Mouse (Mus musculus) layer of hippocampus, postnatal 36 days (tissue): ENCODE measurements at regions not wholly inside any gene's neighbourhood (a gene's known extent, or its start where the extent isn't known, plus 50 kb on each side); places are given as distances from the start of the nearest gene placed in this dataset.

Source experiments
- DNase-seq, 2 experiments: peaks; one replicate each; pipeline ENCODE4 v3.0.0; 2022

DNA sequence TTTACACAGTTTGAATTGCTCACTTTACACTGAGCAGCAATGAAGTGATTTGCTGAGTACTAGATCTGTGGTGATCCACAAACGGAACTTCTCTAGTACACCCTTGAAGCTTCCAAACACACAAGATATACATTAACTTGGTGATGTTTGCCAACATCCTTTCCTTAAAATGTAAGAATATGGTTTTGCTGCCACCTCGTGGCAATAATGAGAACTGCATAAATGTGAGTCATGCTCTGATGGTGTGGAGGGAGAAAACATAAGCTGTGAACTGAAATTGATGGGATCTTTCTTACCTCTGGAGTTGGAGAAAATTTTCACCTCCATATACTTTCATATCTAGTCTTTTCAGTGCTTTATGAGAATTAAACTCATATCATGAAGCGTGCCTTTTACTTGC lies 51.6 kb downstream of the Bex3 start:
- peak; percentile 2 to 22 for DNase-seq

DNA sequence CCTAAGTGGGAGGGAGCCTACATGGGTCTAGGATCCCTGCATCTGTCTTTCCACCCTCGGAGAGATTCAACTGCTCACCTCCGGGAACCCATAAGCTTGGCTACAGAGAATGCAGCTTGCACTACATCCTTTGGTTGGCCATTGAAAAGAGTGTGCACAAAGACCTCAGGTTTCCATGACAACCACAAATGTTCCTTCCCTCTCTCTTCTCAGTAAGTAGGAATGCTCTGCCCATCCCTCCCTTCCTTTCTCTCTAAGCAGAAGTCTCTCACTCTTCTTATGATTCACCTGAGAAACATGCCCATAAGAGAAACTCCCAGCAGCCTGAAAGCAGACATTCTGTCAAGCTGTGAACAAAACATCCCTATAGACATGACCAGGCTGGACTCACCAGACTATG lies 95.8 kb downstream of the Bex3 start:
- no peak for DNase-seq
